Mouse (Mus musculus): ENCODE data around the gene Ncam1. TPM values are rescaled to one million over a fixed set of nuclear protein-coding genes. Genes with fewer than 3 reads are reported as not detected.

The Ncam1 gene
- polyA plus RNA-seq, 1 experiment: 7.2 TPM

GRCm38 (mm10) chr9:49683566-49684273 is 115.0 kb downstream of the Ncam1 start:
- H3K9ac ChIP-seq (ENCODE audit: low read depth, poor library complexity, severe bottlenecking): no peak overlapping the region
- TF ChIP-seq CTCF (IDR thresholded peaks at IDR 0.05; ENCODE audit: low read depth, low read length): no peak
- no peak for TF ChIP-seq POLR2A (IDR thresholded peaks at IDR 0.05; ENCODE audit: insufficient read depth, low read length)
- no peak for TF ChIP-seq EP300 (IDR thresholded peaks at IDR 0.05; ENCODE audit: insufficient read depth, low read depth, low read length)
- H3K4me1 ChIP-seq (ENCODE audit: control insufficient read depth, insufficient read depth, low read length): no peaks in the 10 kb centered on the region

GRCm38 (mm10) chr9:49681848-49682469 is 116.8 kb downstream of the Ncam1 start:
- no peak overlapping the region for H3K4me3 ChIP-seq (ENCODE audit: low read depth, low read length)
- H3K27me3 ChIP-seq (ENCODE audit: control insufficient read depth, insufficient read depth, low read length, poor library complexity, severe bottlenecking): no peaks in the 10 kb centered on the region
- no peak overlapping the region for H3K9ac ChIP-seq (ENCODE audit: low read depth, poor library complexity, severe bottlenecking)
- H3K4me1 ChIP-seq (ENCODE audit: control insufficient read depth, insufficient read depth, low read length): no peaks in the 10 kb centered on the region
- TF ChIP-seq EP300 (IDR thresholded peaks at IDR 0.05; ENCODE audit: insufficient read depth, low read depth, low read length) (no peak), CTCF (IDR thresholded peaks at IDR 0.05; ENCODE audit: low read depth, low read length) (no peak), POLR2A (IDR thresholded peaks at IDR 0.05; ENCODE audit: insufficient read depth, low read length) (no peak)
- no peaks in the 10 kb centered on the region for H3K36me3 ChIP-seq (ENCODE audit: control insufficient read depth, insufficient read depth, low read length, poor library complexity, severe bottlenecking)
- H3K9me3 ChIP-seq (replicated peaks; ENCODE audit: control insufficient read depth, insufficient read depth, low read length, poor library complexity, severe bottlenecking): no peaks in the 10 kb centered on the region
- no peak overlapping the region for H3K27ac ChIP-seq (ENCODE audit: insufficient read depth, low read length)

More at GRCm38 (mm10) chr9:49683566-49684273, 115.0 kb downstream of the Ncam1 start:
- Histone ChIP-seq H3K9me3 (replicated peaks; ENCODE audit: control insufficient read depth, insufficient read depth, low read length, poor library complexity, severe bottlenecking) (no peaks in the 10 kb centered on the region), H3K27me3 (ENCODE audit: control insufficient read depth, insufficient read depth, low read length, poor library complexity, severe bottlenecking) (no peaks in the 10 kb centered on the region), H3K4me3 (ENCODE audit: low read depth, low read length) (no peak overlapping the region), H3K27ac (ENCODE audit: insufficient read depth, low read length) (no peak overlapping the region), H3K36me3 (ENCODE audit: control insufficient read depth, insufficient read depth, low read length, poor library complexity, severe bottlenecking) (no peaks in the 10 kb centered on the region)

GRCm38 (mm10) chr9:49679270-49679669 is 119.5 kb downstream of the Ncam1 start:
- no peaks in the 10 kb centered on the region for H3K4me1 ChIP-seq (ENCODE audit: control insufficient read depth, insufficient read depth, low read length)
- no peaks in the 10 kb centered on the region for H3K36me3 ChIP-seq (ENCODE audit: control insufficient read depth, insufficient read depth, low read length, poor library complexity, severe bottlenecking)
- H3K27ac ChIP-seq (ENCODE audit: insufficient read depth, low read length): no peak overlapping the region

GRCm38 (mm10) chr9:49675696-49676465 is 122.8 kb downstream of the Ncam1 start:
- H3K27ac ChIP-seq (ENCODE audit: insufficient read depth, low read length): no peak overlapping the region
- H3K4me1 ChIP-seq (ENCODE audit: control insufficient read depth, insufficient read depth, low read length): peaks cover 2% of the 10 kb centered on the region
- no peaks in the 10 kb centered on the region for H3K9me3 ChIP-seq (replicated peaks; ENCODE audit: control insufficient read depth, insufficient read depth, low read length, poor library complexity, severe bottlenecking)
- TF ChIP-seq CTCF (IDR thresholded peaks at IDR 0.05; ENCODE audit: low read depth, low read length): no peak
- TF ChIP-seq EP300 (IDR thresholded peaks at IDR 0.05; ENCODE audit: insufficient read depth, low read depth, low read length): no peak
- no peak for TF ChIP-seq POLR2A (IDR thresholded peaks at IDR 0.05; ENCODE audit: insufficient read depth, low read length)
- H3K4me3 ChIP-seq (ENCODE audit: low read depth, low read length): no peak overlapping the region
- no peak overlapping the region for H3K9ac ChIP-seq (ENCODE audit: low read depth, poor library complexity, severe bottlenecking)
- no peaks in the 10 kb centered on the region for H3K36me3 ChIP-seq (ENCODE audit: control insufficient read depth, insufficient read depth, low read length, poor library complexity, severe bottlenecking)
- H3K27me3 ChIP-seq (ENCODE audit: control insufficient read depth, insufficient read depth, low read length, poor library complexity, severe bottlenecking): no peaks in the 10 kb centered on the region

More at GRCm38 (mm10) chr9:49679270-49679669, 119.5 kb downstream of the Ncam1 start:
- Histone ChIP-seq H3K4me3 (ENCODE audit: low read depth, low read length) (no peak overlapping the region), H3K9ac (ENCODE audit: low read depth, poor library complexity, severe bottlenecking) (no peak overlapping the region), H3K27me3 (ENCODE audit: control insufficient read depth, insufficient read depth, low read length, poor library complexity, severe bottlenecking) (no peaks in the 10 kb centered on the region), H3K9me3 (replicated peaks; ENCODE audit: control insufficient read depth, insufficient read depth, low read length, poor library complexity, severe bottlenecking) (no peaks in the 10 kb centered on the region)
- TF ChIP-seq POLR2A (IDR thresholded peaks at IDR 0.05; ENCODE audit: insufficient read depth, low read length) (no peak), EP300 (IDR thresholded peaks at IDR 0.05; ENCODE audit: insufficient read depth, low read depth, low read length) (no peak), CTCF (IDR thresholded peaks at IDR 0.05; ENCODE audit: low read depth, low read length) (no peak)

- Histone ChIP-seq H3K4me3 (ENCODE audit: low read depth, low read length) (no peak overlapping the region), H3K27ac (ENCODE audit: insufficient read depth, low read length) (no peak overlapping the region), H3K9me3 (replicated peaks; ENCODE audit: control insufficient read depth, insufficient read depth, low read length, poor library complexity, severe bottlenecking) (no peaks in the 10 kb centered on the region), H3K27me3 (ENCODE audit: control insufficient read depth, insufficient read depth, low read length, poor library complexity, severe bottlenecking) (no peaks in the 10 kb centered on the region), H3K9ac (ENCODE audit: low read depth, poor library complexity, severe bottlenecking) (no peak overlapping the region), H3K4me1 (ENCODE audit: control insufficient read depth, insufficient read depth, low read length) (peaks cover 2% of the 10 kb centered on the region), H3K36me3 (ENCODE audit: control insufficient read depth, insufficient read depth, low read length, poor library complexity, severe bottlenecking) (no peaks in the 10 kb centered on the region)
- no peak for TF ChIP-seq CTCF (IDR thresholded peaks at IDR 0.05; ENCODE audit: low read depth, low read length)
- no peak for TF ChIP-seq POLR2A (IDR thresholded peaks at IDR 0.05; ENCODE audit: insufficient read depth, low read length)
- TF ChIP-seq EP300 (IDR thresholded peaks at IDR 0.05; ENCODE audit: insufficient read depth, low read depth, low read length): no peak
Measured at GRCm38 (mm10) chr9:49672646-49673199, 126.0 kb downstream of the Ncam1 start.
